Mouse (Mus musculus) E14TG2a.4 (cell line): Measurements from ENCODE around the gene Sema3b.

ENCODE experiments used
- CTCF ChIP-seq: conservative IDR thresholded peaks from 2 replicates; pipeline ENCODE4 v1.5.1; 2014; ENCODE audit warnings: low read length
- NANOG ChIP-seq: IDR thresholded peaks from 2 replicates; pipeline ENCODE4 v1.6.1; 2014; ENCODE audit warnings: borderline replicate concordance, low read length, mixed read lengths

DNA sequence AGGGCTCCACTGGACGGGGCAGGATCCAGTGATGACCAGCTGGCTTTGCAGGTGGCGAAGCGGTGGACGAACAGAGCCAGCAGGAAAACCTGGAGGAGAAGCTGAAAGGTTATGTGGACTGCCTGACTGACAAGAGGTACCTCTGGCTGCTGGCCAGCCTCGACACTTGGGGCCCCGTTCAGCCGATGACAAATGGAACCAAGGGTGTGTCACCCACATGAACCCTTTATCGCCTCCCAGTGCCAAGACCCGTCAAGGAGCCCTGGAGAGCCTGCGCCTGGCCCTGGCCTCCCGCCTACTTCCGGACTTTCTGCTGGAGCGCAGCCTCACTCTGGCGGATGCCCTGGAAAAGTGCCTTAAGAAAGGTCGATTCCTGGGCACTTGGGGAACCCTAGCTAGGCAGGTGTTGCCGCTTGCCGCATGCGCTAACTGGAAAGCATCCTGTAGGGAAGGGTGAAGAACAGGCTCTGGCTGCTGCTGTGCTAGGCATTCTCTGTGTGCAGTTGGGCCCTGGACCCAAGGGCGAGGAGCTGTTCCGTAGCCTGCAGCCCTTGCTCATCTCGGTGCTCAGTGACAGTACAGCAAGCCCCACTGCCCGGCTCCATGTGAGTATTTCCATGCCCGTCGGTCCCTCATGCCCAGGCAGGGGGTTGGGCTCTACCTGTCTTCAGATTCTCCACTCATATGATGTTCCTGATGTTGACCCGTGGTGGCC lies 18.8 kb downstream of the Sema3b start:
- no peak for TF ChIP-seq CTCF
- no peak for TF ChIP-seq NANOG
